Mouse (Mus musculus): ENCODE results near the gene Pomt1. TPM values are rescaled to one million over a fixed set of nuclear protein-coding genes. Genes with fewer than 3 reads are reported as not detected.
A peak's percentile ranks its signal among the peaks of the same experiment; 100 is the strongest.
"Not testable (repeated sequence)": the region's sequence is repeated elsewhere in the genome, so short reads cannot be mapped to it uniquely, and the experiment has no call there.

Gene Pomt1
- total RNA-seq, 2 experiments from 2014 or later: 36.5 to 37.1 TPM

- peak; percentile 38 for DNase-seq
- intact Hi-C loops (cut with DNase I): no loop called here
Observed at GRCm38 (mm10) chr2:32260635-32261034, 24.2 kb downstream of the Pomt1 start.

GRCm38 (mm10) chr2:32275823-32276222, 39.4 kb downstream of the Pomt1 start:
- intact Hi-C loops (cut with DNase I): no loop called here

GRCm38 (mm10) chr2:32282289-32282688, 45.9 kb downstream of the Pomt1 start:
- intact Hi-C loops (cut with DNase I): no loop called here
- DNase-seq: no peak

More at GRCm38 (mm10) chr2:32275823-32276222, 39.4 kb downstream of the Pomt1 start:
- DNase-seq: no peak

GRCm38 (mm10) chr2:32282727-32283126, 46.3 kb downstream of the Pomt1 start:
- intact Hi-C loops (cut with DNase I): no loop called here

GRCm38 (mm10) chr2:32283986-32284385, 47.6 kb downstream of the Pomt1 start:
- no peak for DNase-seq
- intact Hi-C loops (cut with DNase I): no loop called here

More at GRCm38 (mm10) chr2:32282727-32283126, 46.3 kb downstream of the Pomt1 start:
- peak; percentile 47 for DNase-seq

- intact Hi-C loops (cut with DNase I): no loop called here
- DNase-seq: no peak
Observed at GRCm38 (mm10) chr2:32287334-32287840, 51.0 kb downstream of the Pomt1 start, which contains the start of gene Golga2. Gene Golga2 (plus strand): TSS chr2:32287384.

GRCm38 (mm10) chr2:32287923-32288367, 51.6 kb downstream of the Pomt1 start, which contains the start of gene Swi5:
Gene Swi5 (minus strand): TSS chr2:32288075.
- DNase-seq: peak; percentile 100
- intact Hi-C loops (cut with DNase I): no loop called here

- no peak for DNase-seq
- intact Hi-C loops (cut with DNase I): no loop called here
Observed at GRCm38 (mm10) chr2:32288371-32288931, 52.1 kb downstream of the Pomt1 start.

- no peak for DNase-seq
- intact Hi-C loops (cut with DNase I): no loop called here
Observed at GRCm38 (mm10) chr2:32289578-32289977, 53.2 kb downstream of the Pomt1 start.

GRCm38 (mm10) chr2:32294348-32294747, 58.0 kb downstream of the Pomt1 start:
- intact Hi-C loops (cut with DNase I): no loop called here
- no peak for DNase-seq

GRCm38 (mm10) chr2:32295285-32295684, 58.9 kb downstream of the Pomt1 start:
- intact Hi-C loops (cut with DNase I): no loop called here

GRCm38 (mm10) chr2:32295842-32296241, 59.5 kb downstream of the Pomt1 start:
- not testable (repeated sequence) for DNase-seq

More at GRCm38 (mm10) chr2:32295285-32295684, 58.9 kb downstream of the Pomt1 start:
- no peak for DNase-seq

GRCm38 (mm10) chr2:32299469-32299868, 63.1 kb downstream of the Pomt1 start:
- intact Hi-C loops (cut with DNase I): no loop called here
- DNase-seq: no peak

More at GRCm38 (mm10) chr2:32295842-32296241, 59.5 kb downstream of the Pomt1 start:
- intact Hi-C loops (cut with DNase I): not testable (repeated sequence)

- intact Hi-C loops (cut with DNase I): no loop called here
- DNase-seq: no peak
Observed at GRCm38 (mm10) chr2:32302952-32303351, 66.6 kb downstream of the Pomt1 start.

- DNase-seq: peak; percentile 52
- intact Hi-C loops (cut with DNase I): no loop called here
Observed at GRCm38 (mm10) chr2:32304145-32304832, 67.9 kb downstream of the Pomt1 start.

Other genes starting within 250 kb of the Pomt1 start
- under 1 TPM; 0.70 to 0.92 TPM for gene Fam78a, start 151.7 kb upstream of the Pomt1 start, total RNA-seq (2021)
- 10 to 100 TPM; 18.1 to 18.3 TPM for gene Plpp7, start 141.1 kb upstream of the Pomt1 start, total RNA-seq (2021)
- gene Prrc2b, start 85.5 kb upstream of the Pomt1 start, total RNA-seq (2021): 100 to 1,000 TPM; 327 to 335 TPM
- 10 to 100 TPM; 61.8 to 62.5 TPM for gene Uck1, start 23.6 kb downstream of the Pomt1 start, total RNA-seq (2021)
- 10 to 100 TPM; 75.6 to 81.7 TPM for gene Golga2, start 50.8 kb downstream of the Pomt1 start, total RNA-seq (2021)
- 100 to 1,000 TPM; 228 to 230 TPM for gene Swi5, start 51.5 kb downstream of the Pomt1 start, total RNA-seq (2021)
- 100 to 1,000 TPM in 1 of 2 experiments, 10 to 100 TPM in 1; 87.7 to 101 TPM for gene Ciz1, start 115.7 kb downstream of the Pomt1 start, total RNA-seq (2021)
- 100 to 1,000 TPM; 241 to 308 TPM for gene Dnm1, start 116.7 kb downstream of the Pomt1 start, total RNA-seq (2021)
- 100 to 1,000 TPM; 101 to 110 TPM for gene 1110008P14Rik, start 145.3 kb downstream of the Pomt1 start, total RNA-seq (2021)
- 1 to 10 TPM; 1.9 TPM for gene Lcn2, start 151.7 kb downstream of the Pomt1 start, total RNA-seq (2021)
- 10 to 100 TPM; 44.9 to 48.1 TPM for gene Ptges2, start 159.3 kb downstream of the Pomt1 start, total RNA-seq (2021)
- gene Naif1, start 213.9 kb downstream of the Pomt1 start, total RNA-seq (2021): 1 to 10 TPM; 3.1 to 4.0 TPM
- gene Slc25a25, start 214.9 kb downstream of the Pomt1 start, total RNA-seq (2021): 10 to 100 TPM; 47.9 to 50.8 TPM

Data from left cerebral cortex, postnatal 4 days (tissue).